Mouse (Mus musculus): Measurements from ENCODE around the gene Snrnp25.

DNA sequence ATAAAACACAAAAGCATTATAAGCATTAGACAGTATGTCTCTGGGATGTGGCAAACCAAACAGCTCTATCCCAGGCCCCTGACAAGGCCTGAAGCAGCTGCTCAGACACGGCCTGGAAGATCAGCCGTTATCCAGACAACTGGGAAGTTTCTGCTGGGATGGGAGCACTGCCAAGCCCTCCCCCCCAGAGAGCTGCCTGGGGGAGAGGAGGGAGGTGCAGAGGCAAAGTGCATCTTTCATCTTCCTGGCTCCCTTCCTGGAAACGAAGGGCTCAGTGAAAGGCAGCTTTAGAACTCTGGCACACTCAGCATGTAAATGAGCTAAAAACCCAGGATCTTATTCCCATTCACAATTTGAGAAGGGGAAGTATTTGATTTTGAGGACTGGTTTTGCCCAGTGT, 30.4 kb downstream of the Snrnp25 start:
- no peak for TF ChIP-seq CTCF (IDR thresholded peaks at IDR 0.05 in 2 of 3, conservative IDR thresholded peaks at IDR 0.05 in 1 of 3; ENCODE audit: control insufficient read depth in 1 of 3, insufficient read depth in 1 of 3, low read depth in 2 of 3, low read length in 3 of 3, poor library complexity in 1 of 3, severe bottlenecking in 1 of 3)
- TF ChIP-seq ZNF384 (IDR thresholded peaks at IDR 0.05; ENCODE audit: low read depth, low read length), result no peak
- TF ChIP-seq USF2 (IDR thresholded peaks at IDR 0.05; ENCODE audit: borderline replicate concordance in 1 of 2, insufficient read depth in 1 of 2, low read depth in 1 of 2, low read length in 2 of 2), result no peak
- no peak for TF ChIP-seq CHD2 (IDR thresholded peaks at IDR 0.05; ENCODE audit: low read length)
- TF ChIP-seq TBP (IDR thresholded peaks at IDR 0.05; ENCODE audit: low read depth, low read length), result no peak
- no peak for TF ChIP-seq CHD1 (IDR thresholded peaks at IDR 0.05; ENCODE audit: low read depth, low read length)
- no peak for TF ChIP-seq SMC3 (IDR thresholded peaks at IDR 0.05; ENCODE audit: low read depth, low read length)
- no peak for TF ChIP-seq MEF2A (IDR thresholded peaks at IDR 0.05; ENCODE audit: extremely low read depth, insufficient replicate concordance, low read depth, low read length, poor library complexity, severe bottlenecking)
- no peak for TF ChIP-seq POLR2AphosphoS2 (IDR thresholded peaks at IDR 0.05; ENCODE audit: low read length)
- no peak for TF ChIP-seq BHLHE40 (IDR thresholded peaks at IDR 0.05; ENCODE audit: borderline replicate concordance, low read depth, low read length)
